Mouse (Mus musculus) right cerebral cortex, adult 18-20 months (tissue): ENCODE results near the gene Cd68.
"Not testable (repeated sequence)": the region's sequence is repeated elsewhere in the genome, so short reads cannot be mapped to it uniquely, and the experiment has no call there.

Experiments used
- DNase-seq: peaks from one replicate; pipeline ENCODE4 v3.0.0; 2022; ENCODE audit warnings: mixed read lengths

The Cd68 gene

DNA sequence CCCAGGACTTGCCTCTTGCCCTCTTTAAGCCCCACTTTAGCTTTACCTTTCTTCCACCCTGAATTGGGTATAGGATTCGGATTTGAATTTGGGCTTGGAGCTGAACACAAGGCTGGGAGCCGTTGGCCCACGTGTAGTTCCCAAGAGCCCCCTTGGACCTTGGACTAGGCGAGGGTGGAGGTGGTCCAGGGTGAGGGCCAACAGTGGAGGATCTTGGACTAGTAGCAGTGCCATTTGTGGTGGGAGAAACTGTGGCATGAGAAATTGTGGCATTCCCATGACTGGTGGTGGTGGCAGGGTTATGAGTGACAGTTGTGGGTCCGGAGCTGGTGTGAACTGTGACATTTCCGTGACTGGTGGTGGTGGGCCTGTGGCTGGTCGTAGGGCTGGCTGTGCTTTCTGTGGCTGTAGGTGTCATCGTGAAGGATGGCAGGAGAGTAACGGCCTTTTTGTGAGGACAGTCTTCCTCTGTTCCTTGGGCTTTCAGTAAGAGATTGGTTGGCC lies 444 bp downstream of the Cd68 start:
- DNase-seq = no peak

DNA sequence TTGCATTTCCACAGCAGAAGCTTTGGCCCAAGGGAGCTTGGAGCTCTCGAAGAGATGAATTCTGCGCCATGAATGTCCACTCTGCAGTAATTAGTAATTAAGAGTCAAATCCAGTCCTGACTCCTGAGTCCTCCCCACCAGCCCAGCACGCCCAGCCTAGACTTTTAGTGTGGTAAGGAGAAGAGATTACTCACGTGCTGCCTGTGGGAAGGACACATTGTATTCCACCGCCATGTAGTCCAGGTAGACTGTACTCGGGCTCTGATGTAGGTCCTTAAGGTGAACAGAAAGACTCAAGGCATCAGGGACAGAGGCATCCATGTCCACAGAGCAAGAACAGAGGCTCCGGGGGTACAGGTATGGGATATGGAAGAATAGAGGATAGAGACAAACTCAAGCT lies 1.1 kb downstream of the Cd68 start:
- DNase-seq = no peak

DNA sequence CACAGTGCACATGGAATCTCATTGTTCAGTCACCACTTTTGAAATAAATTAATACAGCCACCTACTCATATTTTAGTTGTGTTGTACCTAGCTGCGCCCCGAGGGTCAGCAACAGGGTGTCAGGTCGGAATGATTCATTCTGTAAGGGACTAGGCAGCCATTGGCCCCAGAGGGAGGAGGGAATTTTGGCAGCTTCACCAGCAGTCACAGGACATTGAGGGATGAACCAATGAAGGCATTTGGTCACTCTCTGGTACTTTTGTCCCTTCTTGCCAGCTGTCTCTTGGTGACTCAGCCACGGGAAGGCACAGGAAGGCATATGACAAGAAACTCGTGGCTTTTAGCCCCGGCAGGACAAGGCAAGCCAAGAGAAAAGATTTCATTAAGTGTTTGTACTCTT lies 2.2 kb downstream of the Cd68 start:
- no peak for DNase-seq

DNA sequence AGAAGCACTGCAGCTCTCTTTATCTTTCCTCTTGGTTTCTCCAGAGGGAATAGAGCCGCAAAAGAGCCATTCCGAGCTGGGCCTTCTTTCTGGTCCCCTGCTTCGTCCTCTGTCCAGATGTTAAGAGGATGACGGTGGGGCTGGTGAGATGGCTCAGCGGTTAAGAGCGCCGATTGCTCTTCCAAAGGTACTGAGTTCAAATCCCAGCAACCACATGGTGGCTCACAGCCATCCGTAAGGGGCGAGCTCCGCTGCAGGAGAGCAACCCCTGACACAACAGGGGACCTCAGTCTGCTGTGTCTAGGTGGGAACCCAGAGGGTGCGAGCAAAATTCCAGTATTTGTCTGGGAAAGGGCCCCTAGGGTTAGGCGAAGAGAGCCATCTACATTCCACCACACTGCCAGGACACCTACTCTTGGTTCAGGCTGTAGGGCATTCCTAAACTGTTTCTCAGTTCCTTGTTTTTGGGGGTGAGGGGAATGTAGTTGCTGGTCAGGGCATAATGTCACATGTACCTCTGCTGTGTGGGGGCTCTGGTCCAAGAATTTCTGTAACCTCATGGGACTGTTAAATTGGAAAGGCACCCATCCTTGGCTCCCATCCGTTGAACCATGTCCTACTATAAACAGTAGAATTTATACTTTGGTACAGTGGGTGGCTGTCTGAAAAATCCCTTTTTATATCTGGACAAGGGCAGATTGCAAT lies 2.8 kb downstream of the Cd68 start:
- no peak for DNase-seq

DNA sequence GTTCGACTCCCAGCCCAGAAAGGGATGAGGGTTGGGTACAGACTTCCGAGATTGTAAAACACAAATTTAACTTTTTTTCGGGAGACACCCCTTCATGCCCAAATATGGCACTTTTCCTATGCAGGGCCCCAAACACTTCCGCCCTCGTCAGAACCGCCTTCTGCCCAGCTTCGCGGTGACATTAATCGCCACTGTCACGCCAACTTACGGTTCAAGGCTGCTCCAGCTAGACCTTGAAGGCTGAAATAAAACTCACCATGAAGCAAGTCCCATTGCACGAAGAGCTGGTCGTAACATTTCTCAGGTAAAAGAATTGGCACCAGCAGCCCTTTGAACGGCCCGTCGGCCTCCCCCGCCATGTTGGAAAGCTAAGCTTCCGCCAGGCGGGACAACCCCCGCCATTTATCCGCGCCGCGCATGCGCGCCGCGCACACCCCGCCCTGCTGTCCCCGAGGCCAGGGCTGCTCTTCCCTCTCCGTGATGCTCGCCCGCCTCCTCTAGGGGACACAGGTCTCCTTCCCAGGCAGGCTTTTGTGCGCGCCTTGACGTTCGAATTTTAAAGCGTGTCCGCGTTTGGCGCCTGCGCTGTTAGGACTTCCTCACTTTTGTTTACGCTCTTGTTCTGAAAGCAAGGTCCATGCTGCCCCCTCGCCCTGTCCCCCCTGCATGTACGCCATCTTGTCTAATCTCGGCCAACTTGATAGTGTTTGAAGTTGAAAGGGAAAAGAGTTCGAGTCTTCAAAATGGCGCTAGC lies 3.6 kb downstream of the Cd68 start, which contains the start of gene Mpdu1:
Gene Mpdu1, minus strand, starts transcription at position 430 of the 754 bp plus-strand sequence.
- peak; percentile 97 for DNase-seq

DNA sequence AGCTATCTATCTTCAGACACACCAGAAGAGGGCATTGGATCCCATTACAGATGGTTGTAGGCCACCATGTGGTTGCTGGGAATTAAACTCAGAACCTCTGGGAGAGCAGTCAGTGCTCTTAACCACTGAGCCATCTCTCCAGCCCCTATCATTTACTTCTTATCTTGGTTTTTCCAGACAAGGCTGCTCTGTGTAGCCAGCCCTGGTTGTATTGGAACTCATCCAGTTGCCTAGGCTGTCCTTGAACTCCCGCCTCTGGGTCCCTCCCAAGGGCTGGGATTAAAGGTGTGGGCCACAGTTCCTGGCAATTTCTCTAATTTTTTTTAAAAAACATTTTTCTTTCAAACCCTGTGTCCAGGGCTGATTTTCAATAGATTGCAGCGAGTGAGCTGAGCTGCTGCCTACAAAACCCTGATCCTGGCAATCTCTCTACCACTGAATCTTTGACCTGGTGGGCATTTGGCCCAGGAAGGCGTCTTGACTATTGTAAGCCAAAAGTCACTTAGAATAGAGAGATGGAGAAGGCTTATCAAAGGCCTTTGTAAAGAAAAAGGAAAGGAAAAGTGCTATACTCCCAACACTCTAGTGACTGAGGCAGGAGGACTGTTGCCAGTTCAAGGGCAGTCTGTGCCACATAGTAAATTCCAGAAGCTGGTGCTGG lies 4.6 kb downstream of the Cd68 start:
- DNase-seq = no peak

DNA sequence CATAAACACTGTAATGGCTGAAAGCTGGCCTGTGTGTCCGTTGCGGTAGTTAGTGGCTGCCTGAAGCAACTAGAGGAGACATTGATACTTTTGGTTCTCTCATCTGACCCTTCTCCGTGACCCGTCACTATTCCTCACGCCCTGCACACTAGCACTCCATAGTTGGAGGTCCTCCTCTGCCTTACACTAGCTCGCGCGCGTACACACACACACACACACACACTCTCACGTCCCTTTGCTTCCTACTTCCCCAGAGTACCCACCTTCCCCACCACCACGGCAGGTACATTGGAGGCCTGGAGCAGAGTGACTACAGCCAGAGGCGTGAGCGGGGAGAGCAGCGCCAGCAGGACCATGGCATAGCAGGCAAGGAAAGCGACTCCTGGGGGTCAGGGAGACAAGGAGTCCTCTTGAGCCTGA lies 8.5 kb downstream of the Cd68 start:
- DNase-seq = no peak

DNA sequence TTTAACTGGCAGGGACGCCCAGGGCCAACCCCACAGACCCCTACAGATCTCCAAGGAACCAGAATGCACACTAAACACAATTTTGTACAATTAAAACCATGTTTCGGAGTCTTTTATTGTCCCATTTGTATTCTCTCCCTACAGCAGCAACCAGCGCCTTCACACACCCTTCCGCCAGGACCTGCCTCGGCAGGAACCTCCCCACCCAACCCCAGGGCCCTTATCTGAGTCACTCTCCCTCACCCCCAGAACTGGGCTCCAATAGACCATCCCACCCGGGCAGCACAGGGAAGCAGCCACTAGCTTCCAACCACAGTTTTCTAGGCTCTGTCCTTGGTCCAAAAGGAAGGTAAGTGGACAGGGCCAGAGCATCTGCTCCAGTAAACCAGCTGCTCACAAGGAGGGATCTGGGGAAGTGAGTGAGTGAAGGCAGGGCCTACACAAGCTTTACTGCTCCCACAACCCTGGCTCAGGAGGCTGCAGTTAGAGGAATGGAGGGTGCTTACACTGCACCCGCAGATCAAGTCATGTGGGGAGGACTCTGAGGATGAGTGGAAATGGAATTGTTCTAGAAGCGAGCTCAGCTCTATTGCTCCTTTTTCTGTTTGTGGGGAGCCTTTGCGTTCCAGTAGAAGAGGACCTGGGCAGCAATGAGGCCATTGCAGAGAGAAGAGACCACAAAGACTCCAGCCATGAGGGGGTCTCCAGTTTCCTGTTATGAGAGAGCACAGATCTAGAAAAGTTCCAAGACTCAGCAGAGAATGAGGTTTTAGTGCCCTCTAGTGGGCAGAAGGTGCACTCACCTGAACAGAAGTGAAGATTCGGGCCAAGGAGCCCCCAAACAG lies 9.1 kb downstream of the Cd68 start:
- no peak for DNase-seq

DNA sequence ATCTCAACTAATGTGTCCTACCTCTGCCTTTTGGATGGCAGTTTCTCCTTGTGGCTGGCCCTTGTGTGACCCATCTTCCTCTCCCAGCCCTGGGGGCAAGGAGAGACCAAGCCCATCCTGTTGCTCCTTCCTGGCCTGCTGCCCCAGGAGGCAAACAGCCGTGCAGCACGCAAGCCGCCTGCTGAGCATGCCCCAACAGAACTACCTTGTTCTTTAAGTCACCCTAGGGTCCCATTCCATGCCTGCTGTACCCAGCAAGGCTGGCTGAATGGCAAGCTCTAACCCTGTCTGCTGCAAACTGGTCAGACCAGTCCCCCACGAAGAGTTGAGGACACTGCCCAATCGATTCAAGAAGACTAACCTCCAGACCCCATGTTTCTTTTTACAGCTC lies 9.9 kb downstream of the Cd68 start:
- DNase-seq = no peak

DNA sequence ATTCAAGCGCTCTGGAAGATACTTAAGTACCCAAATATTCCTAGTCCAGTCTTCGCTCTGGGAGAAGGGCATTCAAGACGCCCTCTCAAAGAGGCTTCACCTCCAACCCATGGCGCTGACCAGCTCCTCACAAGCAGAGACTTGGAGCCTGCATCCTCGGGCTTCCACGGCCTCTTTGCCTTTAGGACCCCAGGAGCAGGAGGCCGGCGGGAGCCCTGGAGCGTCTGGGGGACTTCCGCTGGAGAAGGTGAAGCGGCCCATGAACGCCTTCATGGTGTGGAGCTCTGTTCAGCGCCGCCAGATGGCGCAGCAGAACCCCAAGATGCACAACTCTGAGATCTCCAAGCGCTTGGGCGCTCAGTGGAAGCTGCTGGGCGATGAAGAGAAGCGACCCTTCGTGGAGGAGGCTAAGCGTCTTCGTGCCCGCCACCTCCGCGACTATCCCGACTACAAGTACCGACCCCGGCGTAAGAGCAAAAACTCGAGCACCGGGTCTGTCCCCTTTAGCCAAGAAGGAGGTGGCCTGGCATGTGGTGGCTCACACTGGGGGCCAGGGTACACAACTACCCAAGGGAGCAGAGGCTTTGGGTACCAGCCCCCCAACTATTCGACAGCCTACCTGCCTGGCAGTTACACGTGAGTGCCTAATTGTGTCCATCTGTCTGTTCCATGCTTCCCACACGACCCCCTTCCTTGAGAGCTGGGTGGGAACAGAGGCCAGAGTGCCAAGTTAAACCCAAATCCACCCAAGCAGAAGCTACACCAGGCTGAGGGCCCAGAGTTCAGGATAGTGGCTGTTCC lies 10.5 kb downstream of the Cd68 start, which contains the start of gene Sox15:
Gene Sox15, plus strand, starts transcription at position 51 of the 801 bp plus-strand sequence.
- peak; percentile 65 for DNase-seq

DNA sequence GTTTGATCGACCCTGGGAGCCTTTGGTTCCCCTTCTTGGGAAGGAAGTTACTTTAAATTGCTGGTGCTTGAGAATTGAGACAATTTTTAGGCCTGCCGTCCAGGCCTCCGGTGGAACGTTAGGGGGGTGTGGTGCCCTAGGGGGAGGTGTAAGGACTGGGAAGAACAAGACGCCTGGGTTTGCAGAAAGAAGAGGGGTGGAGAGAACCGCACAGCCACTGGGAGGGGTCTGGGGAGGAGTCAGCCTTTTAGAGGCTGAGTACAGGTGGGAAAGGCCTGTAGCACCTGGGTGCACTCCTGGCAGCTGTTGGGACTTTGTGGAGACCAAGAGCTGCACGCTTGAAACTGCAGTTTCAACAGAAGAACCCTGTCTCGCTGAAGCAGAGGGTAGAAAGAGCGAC lies 11.2 kb downstream of the Cd68 start:
- no peak for DNase-seq

DNA sequence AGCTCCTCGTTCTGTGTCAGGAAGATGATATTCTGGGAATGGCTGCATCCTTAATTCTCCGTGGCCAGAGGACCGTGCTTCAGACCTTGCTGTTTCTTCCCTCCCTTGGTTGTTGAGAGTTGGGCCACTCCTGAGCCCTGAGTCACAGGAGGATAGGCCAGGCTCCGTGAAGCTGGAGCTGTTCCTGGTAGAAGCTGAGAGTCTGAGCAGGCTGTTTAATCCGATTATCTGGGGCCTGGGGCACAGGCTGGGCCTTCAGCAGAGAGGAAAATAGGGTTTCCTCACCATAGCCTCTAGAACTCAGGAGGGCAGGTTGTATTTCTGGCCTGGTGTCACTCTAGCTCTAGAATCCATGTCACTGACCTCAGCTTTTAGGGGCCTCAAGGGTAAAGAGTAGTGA lies 12.6 kb downstream of the Cd68 start:
- DNase-seq = no peak

DNA sequence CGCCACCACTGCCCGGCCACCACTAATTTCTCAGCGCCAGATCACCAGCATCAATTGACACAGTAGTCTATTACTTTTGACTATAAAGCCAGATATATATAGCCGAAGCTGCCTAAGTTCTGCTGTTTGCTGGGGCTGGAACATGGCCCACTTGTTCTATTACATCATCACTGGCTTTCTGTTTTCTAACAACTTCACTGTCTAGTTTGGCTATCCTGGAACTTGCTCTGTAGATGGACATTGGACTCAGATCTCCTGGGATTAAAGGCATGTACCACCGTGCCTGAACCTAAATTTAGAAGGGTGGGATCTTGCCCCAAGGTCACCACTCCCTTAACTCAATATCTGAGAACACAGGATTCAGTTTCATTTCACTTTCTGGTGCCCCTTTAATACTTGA lies 20.1 kb downstream of the Cd68 start:
- DNase-seq = no peak

DNA sequence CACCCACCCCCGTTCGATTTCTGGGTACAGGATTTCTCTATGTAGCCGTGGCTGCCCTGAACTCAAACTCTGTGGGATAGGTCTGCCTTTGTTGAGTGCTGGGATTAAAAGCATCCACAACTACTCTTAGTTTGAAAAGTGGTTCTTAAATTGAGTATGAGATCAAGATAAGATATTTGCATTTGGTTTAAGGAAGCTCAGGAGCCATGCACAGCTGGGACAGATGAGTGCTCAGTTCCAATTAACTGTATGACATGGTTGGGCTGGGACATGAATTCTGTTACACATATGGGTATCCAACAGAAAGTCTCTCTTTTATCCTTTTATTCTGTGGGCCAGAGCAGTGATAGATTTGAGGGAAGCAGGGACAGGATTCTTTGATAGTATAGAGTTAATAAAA lies 30.5 kb downstream of the Cd68 start:
- DNase-seq = no peak

DNA sequence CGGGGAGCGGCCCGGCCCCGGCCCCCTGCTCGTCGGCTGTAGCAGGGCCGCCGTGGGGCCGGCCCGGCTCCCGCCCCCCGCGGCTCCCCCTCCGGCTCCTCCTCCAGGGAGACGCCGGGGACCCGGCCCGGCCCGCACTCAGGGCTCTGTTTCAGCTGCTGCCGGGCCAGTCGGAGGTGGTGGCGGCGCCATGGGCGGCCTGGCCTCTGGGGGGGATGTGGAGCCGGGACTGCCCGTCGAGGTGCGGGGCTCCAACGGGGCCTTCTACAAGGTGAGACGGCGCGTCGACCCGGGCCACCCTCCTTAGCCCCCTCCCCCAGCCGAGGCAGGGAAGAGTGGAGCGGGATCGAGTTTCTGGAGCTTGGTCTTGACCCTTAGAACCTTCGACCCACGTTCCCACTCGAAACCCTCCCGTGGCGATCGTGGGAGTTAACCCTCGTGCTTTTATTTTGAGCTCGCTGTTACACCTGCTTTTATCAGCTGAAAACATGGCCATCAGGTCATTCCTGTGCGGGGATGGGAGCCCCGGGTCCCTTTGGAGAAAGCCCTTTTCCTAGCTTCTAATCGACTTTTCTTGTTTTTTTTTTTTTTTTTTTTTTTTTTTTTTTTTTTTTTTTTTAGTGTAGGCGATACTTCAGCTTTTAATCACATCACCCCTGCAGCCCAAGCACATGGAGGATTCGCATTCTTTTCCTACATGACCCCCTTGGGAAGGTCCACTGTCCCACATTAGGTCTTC lies 32.7 kb downstream of the Cd68 start:
- DNase-seq = no peak

DNA sequence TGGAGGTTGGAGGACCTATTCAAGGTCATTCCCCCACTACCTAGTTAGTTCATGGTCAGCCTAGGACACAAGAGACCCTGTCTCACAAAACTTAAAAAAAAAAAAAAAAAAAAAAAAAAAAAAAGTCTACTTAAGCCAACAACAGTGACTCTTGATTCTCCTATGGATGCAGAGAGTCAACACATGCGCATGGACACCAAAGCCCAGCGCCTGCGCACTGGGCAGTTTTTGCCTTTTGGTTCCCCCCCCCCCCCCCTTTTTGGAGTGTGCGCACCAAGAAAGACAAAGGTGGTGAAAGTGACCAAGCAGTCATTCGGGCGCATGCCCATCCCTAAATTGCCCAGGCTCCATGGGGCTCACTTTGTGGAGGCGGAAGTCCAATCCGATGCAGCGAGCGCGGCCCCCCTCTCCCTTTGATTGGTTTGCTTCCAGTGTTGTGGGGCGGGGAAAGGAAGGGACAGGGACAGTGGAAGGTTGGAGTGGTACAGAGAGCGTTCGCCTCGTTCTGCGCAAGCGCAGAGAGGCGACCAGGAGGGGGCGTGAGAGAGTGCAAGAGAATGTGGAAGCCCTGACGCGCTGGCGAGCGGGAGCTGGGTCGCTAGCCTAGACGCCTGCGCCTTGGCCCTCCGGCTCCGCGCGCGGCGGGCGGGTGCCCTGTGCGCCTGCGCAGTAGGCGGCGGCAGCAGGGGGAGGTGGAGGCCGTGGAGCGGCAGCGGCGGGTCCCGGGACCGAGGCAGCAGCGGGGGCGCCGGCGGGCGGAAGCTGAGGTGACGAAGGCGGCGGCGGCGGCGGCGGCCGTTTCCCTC lies 33.5 kb downstream of the Cd68 start, which contains the start of gene Fxr2:
Gene Fxr2, plus strand, starts transcription at position 707 of the 806 bp plus-strand sequence.
- peak; percentile 100 for DNase-seq

DNA sequence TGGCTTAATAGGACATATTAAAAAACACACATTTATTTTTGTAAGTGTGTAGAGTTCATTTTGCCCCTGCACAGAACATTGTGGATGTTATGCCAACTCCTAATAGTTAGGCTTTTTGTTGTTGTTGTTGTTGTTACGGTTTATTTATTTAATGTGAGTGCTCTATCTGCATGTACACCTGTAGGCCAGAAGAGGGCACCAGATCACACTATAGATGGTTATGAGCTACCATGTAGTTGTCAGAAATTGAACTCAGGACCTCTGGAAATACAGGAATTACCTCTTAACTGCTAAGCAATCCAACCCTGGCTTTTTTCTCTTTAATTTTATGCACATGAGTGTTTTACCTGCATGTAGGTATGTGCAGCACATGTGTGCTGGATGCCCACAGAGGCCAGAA lies 36.2 kb downstream of the Cd68 start:
- no peak for DNase-seq

DNA sequence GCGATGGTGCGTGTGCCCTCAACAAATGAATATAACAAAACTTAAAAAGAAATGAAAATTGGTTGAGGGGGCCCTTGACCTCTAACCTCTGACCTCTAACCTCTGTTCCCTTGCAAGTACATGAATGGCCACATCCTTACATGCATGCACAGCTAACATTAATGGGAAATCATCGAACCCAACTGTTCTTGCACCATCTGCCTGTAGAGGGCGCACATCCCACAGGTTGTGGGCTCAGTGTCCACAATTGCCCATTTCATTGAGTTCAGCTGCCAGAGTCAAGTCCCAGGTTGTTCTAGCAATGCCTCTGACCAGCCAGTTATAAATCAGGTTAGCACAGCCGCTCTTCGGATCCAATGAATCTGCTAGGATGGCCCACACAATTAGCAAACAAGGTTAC lies 37.7 kb downstream of the Cd68 start:
- peak; percentile 69 for DNase-seq

DNA sequence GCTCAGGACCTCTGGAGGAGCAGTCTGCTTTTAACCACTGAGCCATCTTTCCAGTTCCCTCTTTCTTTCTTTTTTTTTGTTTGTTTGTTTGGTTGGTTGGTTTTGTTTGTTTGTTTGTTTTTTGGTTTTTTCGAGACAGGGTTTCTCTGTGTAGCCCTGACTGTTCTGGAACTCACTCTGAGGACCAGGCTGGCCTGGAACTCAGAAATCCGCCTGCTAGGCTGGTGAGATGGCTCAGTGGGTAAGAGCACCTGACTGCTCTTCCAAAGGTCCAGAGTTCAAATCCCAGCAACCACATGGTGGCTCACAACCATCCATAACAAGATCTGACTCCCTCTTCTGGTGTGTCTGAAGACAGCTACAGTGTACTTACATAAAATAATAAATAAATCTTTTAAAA lies 41.6 kb downstream of the Cd68 start:
- DNase-seq = not testable (repeated sequence)

DNA sequence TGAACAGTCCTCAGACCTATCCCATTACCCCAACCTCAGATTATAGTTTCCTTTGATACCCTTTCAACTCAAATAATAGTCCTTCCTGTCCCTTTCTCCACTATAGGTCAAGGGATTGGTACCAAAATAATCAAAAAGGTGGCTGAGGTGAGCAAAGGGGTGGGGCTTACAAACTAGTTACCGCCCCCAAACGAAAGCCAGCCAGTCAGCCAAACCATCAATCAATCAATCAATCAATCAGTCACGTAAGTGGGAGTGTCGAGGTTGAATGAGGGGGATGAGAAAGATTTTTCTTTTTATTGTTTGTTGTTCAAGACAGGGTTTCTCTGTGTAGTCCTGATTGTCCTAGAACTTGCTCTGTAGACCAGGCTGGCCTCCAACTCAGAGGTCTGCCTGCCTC lies 42.9 kb downstream of the Cd68 start:
- DNase-seq = no peak
